In the genomic region with DNA sequence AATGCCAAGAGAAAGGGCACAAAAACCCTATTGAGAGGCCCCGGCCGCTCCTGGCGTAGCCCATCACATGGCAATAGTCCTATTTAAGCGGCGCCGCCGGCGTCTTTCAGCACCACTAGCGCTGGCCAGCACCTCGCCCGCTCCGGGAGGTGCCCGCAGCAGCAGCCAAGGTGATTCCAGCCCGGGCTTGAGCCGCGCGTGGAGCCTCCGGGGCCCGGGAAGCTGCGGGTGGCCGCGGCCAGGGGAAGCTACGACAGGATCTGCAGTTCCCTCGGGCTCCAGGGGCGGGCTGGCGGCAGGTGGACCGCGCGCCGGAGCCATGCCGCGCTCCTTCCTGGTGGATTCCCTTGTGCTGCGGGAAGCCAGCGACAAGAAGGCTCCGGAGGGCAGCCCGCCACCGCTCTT, we compare ENCODE assay signal across 8 mouse cellular contexts. TPM values are rescaled to one million over a fixed set of nuclear protein-coding genes. Genes with fewer than 3 reads are reported as not detected.
DNase-seq lines count a peak whose midpoint lies in the region; ATAC-seq lines count a peak whose summit lies in the region.

A gene (plus strand): TSS at position 126 of the 405 bp plus-strand sequence.

- H3K36me3 ChIP-seq in forebrain, embryonic 16.5 days (ENCODE audit: control insufficient read depth, insufficient read depth): no peaks in the 10 kb centered on the region
- H3K36me3 ChIP-seq in hindbrain, embryonic 15.5 days: no peaks in the 10 kb centered on the region
- no peaks in the 10 kb centered on the region for H3K36me3 ChIP-seq in macrophage (ENCODE audit: inconsistent target)

- under 1% methylated on average over 27 of the region's 37 CpGs for WGBS in forebrain, embryonic 16.5 days
- under 1% methylated on average over 30 of the region's 37 CpGs for WGBS in hindbrain, embryonic 15.5 days
- WGBS in macrophage (ENCODE audit: missing documents): 2% methylated on average over 37 of the region's 37 CpGs

- ATAC-seq in forebrain, embryonic 16.5 days: peak; percentile 72
- peak; percentile 63 for ATAC-seq in hindbrain, embryonic 15.5 days (ENCODE audit: low FRiP score, low read depth)

- H3K4me2 ChIP-seq in forebrain, embryonic 16.5 days (ENCODE audit: low read length): peak within 1 kb of the TSS; percentile 53
- peak within 1 kb of the TSS; percentile 51 for H3K4me2 ChIP-seq in hindbrain, embryonic 15.5 days

- H3K4me1 ChIP-seq in forebrain, embryonic 16.5 days (replicated peaks; ENCODE audit: control insufficient read depth, insufficient read depth, low read length): peaks cover 39% of the 10 kb centered on the region
- peaks cover 36% of the 10 kb centered on the region for H3K4me1 ChIP-seq in hindbrain, embryonic 15.5 days (replicated peaks)

- intact Hi-C loops in left cerebral cortex, postnatal 14 days (cut with DNase I): loop anchor here (5.0 kb wide), 1 partner anchor 84 kb away; no protein-coding TSS in a partner anchor

- no peaks in the 10 kb centered on the region; the same call in 1 of the 2 replicates for H3K9me3 ChIP-seq in forebrain, embryonic 16.5 days (ENCODE audit: control insufficient read depth, low read length)
- H3K9me3 ChIP-seq in hindbrain, embryonic 15.5 days: no peaks in the 10 kb centered on the region

- peaks cover 87% of the 10 kb centered on the region for H3K27me3 ChIP-seq in forebrain, embryonic 16.5 days (replicated peaks; ENCODE audit: control insufficient read depth, insufficient read depth, low read length)
- peaks cover 75% of the 10 kb centered on the region for H3K27me3 ChIP-seq in hindbrain, embryonic 15.5 days

- H3K79me2 ChIP-seq in macrophage (ENCODE audit: inconsistent target): no peaks in the 10 kb centered on the region

- DNase-seq in frontal cortex, postnatal 10 days (ENCODE audit: low spot score in 2 of 2): peak; percentile 27 to 48
- no peak for DNase-seq in frontal cortex, postnatal 25 days (ENCODE audit: low spot score in 2 of 2)
- DNase-seq in c-Kit-positive CD71-positive TER-119-positive erythroid progenitor cells, embryonic 14.5 days (ENCODE audit: low spot score): peak; percentile 4
- DNase-seq in left cerebral cortex, postnatal 14 days (ENCODE audit: low spot score in 2 of 2): peak; percentile 40 to 62
- DNase-seq in right cerebral cortex, adult 2 months (ENCODE audit: low spot score in 2 of 2): peak; percentile 26 to 45

- H3K27ac ChIP-seq in forebrain, embryonic 16.5 days (ENCODE audit: low read length): no peak within 1 kb of the TSS
- no peak within 1 kb of the TSS for H3K27ac ChIP-seq in hindbrain, embryonic 15.5 days (replicated peaks)
- no peak within 1 kb of the TSS for H3K27ac ChIP-seq in macrophage

- peak within 1 kb of the TSS; percentile 39 for H3K9ac ChIP-seq in forebrain, embryonic 16.5 days (replicated peaks; ENCODE audit: low read depth, low read length)
- 0 out of 2 replicates have a peak within 1 kb of the TSS, but pooled peaks have one; percentile 23 for H3K9ac ChIP-seq in hindbrain, embryonic 15.5 days

- peak within 1 kb of the TSS; percentile 36 for H3K4me3 ChIP-seq in forebrain, embryonic 16.5 days (replicated peaks; ENCODE audit: low read length)
- H3K4me3 ChIP-seq in hindbrain, embryonic 15.5 days: peak within 1 kb of the TSS; percentile 37
- H3K4me3 ChIP-seq in macrophage (ENCODE audit: inconsistent target): peak within 1 kb of the TSS; percentile 18

RNA-seq across cellular contexts. Expression of the gene that starts here (rescaled TPM):
- 1.5 and 1.9 TPM in 2 replicates for polyA plus RNA-seq in forebrain, embryonic 16.5 days (2015; fragmentation: Nextera tagmentation; extraction: Ambion mirVana)
- 7.4 and 9.3 TPM in 2 replicates for polyA plus RNA-seq in hindbrain, embryonic 15.5 days (2015; fragmentation: Nextera tagmentation; extraction: Ambion mirVana)
- under 1 TPM; 0.46 to 0.68 TPM for total RNA-seq in left cerebral cortex, postnatal 14 days (2021)
- not detected for total RNA-seq in macrophage (2018; cell fraction: chromatin; rRNA removed)
- total RNA-seq in macrophage (2018; cell fraction: cytosol; rRNA removed): not detected
- total RNA-seq in macrophage (2018; cell fraction: nucleus; rRNA removed): not detected
- polyA plus RNA-seq in macrophage (2018): not detected in 3 replicates

Comparison
In these comparisons a context has a peak if more than half of its experiments do, and no peak if none do; other contexts are left out.
1. DNase-seq: peak in frontal cortex, postnatal 10 days (2 of 2), c-Kit-positive CD71-positive TER-119-positive erythroid progenitor cells, embryonic 14.5 days (single experiment) and right cerebral cortex, adult 2 months (2 of 2); none in frontal cortex, postnatal 25 days (0 of 2).
2. Peak in DNase-seq in left cerebral cortex, postnatal 14 days; RNA of the gene not detected or under 1 TPM.
3. Peak in every context shown above with its lines, with median percentiles within 50 percentile points of each other: H3K4me3 ChIP-seq.